Mouse (Mus musculus) layer of hippocampus, adult 9-10 months (tissue): Measurements from ENCODE around the gene 2300009A05Rik.

Source experiments
- DNase-seq: peaks from one replicate; pipeline ENCODE4 v3.0.0; 2022; ENCODE audit warnings: low spot score

Gene 2300009A05Rik

GRCm38 (mm10) chr9:63398611-63399462 lies at the start of gene 2300009A05Rik:
TSS of gene 2300009A05Rik (minus strand) at chr9:63399246.
- peak; percentile 75 for DNase-seq

DNA sequence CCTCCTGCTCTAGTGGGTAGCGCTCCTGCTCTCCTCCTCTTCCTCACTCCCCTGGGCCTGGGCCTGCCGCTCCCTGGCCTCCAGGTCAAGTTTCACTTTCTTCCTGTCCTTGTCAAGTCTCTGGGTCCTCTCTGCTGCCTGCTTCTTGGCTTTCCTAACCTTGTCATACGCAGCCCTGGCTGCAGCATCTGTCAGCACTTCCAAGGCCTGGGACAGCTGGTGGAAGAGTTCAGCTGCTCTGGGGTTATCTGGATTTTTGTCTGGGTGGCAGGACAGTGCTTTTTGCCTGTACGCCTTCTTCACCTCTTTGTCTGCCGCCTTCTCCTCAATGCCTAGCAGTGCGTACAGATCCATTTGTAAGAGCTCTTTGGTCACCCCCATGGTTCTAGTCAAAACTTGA lies 44.6 kb upstream of the 2300009A05Rik start:
- DNase-seq, result no peak

GRCm38 (mm10) chr9:63430652-63431051 lies 31.6 kb upstream of the 2300009A05Rik start:
- DNase-seq, result no peak

DNA sequence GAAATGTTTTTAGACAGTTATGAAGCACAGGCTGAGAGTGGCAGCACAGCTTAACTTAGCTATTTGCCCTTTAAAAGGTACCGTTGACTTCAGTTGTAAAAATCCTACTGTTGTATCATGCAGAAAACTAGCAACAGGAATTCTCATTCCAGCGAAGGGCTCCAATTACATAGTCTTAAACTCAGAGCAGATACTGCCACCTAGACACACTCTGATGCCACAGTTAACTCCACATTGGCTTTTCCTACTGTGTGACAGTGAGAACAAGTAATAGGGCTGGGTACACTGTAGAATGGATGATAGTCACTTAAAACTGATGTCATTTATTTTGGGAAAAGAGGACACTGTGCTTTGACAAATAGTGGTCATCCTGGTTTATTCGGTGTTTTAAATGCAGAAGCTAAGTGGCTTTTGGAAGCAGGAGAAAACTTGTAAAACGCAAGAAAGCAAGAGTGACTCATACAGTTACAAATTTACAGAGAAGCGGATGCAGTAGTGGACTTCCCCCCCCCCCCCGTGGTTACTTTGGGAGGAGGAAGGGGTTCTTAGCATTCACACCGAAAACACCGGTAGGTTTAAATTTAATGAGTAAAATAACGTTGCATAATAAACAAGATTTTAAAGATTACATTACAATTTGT lies 22.2 kb upstream of the 2300009A05Rik start:
- no peak for DNase-seq

- no peak for DNase-seq
Measured at GRCm38 (mm10) chr9:63420396-63420795, 21.4 kb upstream of the 2300009A05Rik start.

DNA sequence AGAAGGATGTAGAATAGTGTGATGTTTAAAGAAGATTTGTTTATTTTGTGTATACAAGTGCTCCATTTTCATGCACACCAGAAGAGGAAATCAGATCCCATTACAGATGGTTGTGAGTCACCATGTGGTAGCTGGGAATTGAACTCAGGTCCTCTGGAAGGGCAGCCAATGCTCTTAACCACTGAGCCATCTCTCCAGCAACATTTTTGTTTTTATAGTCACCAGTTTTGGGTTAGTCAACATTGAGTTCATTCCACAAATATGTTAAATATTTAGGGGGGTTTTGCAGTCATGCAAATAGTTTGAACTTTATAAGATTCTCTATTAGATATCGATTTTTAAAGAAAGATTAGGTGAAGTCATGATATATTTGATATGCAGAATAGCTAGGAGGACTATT lies 1.1 kb upstream of the 2300009A05Rik start:
- DNase-seq, result no peak

DNA sequence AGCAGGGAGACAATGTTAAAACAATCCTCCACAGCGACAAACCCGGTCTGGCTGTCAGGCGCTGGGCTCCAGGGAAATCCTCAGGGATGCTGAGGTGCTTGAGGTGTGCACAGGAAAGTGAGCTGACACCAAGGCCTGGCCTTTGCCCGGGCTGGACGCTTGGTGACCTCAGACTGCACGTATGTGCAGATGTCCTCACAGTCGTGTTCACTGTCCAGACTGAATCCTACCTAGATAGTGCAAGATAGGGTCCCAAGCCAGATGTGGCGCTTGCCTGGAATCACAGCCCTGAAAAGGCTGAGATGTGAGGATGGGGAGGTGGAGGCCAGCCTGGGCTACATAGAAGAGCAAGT lies 393 bp upstream of the 2300009A05Rik start:
- DNase-seq, result no peak

DNA sequence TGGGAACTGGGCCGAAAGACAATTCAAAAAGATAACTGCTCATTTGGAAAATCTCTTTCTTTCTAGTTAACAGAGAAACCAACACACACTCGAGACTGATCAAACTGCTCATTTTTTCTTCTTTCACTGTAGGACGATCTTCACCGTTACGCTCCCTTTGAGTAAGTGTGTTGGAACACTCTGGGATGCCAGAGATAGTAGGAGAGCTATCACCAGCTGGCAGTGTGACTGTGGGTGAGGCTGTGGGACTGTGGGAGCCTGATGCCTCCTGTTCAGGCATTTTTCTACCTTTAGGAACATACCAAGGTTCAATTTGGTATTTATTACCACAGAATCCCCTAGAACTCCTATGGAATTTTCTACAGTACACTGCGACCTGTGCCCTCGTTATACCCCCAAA lies 3.4 kb downstream of the 2300009A05Rik start:
- no peak for DNase-seq

DNA sequence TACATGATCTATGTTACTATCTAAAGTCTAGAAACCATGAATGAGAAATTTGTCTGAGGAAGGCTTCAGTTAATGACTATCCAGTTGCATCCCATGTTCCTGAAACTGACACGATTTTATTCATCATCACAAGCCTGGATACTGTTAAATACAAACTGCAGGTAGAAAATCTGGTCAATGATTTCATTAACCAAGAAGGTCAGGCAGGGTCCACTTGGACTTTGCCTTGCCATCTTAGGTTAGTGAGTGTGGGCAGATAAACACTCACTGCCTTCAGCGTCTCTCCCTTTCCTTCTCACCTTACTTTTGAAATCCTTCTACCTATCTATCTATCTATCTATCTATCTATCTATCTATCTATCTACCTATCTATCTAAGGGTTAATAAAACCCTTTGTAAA lies 7.7 kb downstream of the 2300009A05Rik start:
- DNase-seq, result no peak

DNA sequence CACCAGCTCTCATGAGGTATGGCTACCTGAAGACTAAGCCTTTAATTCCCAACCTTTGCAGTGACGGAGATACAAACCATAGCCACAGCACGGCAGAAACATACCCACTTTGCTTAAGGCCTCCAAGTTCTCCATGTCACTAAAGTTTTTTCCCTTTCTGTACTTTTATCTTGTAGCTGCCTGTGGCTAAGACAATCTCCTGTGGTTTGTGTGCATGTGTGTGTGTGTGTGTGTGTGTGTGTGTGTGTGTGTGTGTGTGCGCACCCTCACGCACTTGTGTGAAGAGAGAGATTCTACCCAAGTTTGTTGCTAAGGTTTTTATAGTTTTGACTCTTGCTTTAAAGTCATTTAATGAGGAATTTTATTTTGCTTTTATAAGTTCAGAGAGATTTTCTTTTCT lies 16.3 kb downstream of the 2300009A05Rik start:
- DNase-seq, result no peak

DNA sequence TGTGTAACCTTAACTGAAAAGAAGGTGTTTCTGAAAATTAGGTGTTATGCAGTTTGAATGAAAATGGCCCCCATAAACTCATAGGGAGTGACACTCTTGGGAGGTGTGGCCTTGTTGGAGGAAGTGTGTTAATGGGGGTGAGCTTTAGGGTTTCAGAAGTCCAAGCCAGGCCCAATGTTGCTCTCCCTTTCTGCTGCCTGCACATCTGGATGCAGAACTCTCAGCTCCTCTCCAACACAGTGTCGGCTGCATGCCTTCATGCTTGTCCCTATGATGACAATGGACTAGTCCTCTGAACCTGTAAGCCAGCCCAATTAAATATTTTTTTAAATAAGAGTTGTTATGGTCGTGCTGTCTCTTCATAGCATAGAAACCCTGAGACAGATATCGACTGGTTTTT lies 18.7 kb downstream of the 2300009A05Rik start:
- DNase-seq, result no peak

GRCm38 (mm10) chr9:63378174-63378573 lies 20.9 kb downstream of the 2300009A05Rik start:
- DNase-seq, result no peak

- DNase-seq, result peak; percentile 86
Measured at GRCm38 (mm10) chr9:63377270-63378142, 21.5 kb downstream of the 2300009A05Rik start, which contains the start of gene Map2k5. TSS of gene Map2k5 (minus strand) at chr9:63377902.

- DNase-seq, result no peak
Measured at GRCm38 (mm10) chr9:63373315-63373714, 25.7 kb downstream of the 2300009A05Rik start.

- no peak for DNase-seq
Measured at GRCm38 (mm10) chr9:63372541-63372940, 26.5 kb downstream of the 2300009A05Rik start.

- DNase-seq, result no peak
Measured at GRCm38 (mm10) chr9:63360410-63360809, 38.6 kb downstream of the 2300009A05Rik start.

DNA sequence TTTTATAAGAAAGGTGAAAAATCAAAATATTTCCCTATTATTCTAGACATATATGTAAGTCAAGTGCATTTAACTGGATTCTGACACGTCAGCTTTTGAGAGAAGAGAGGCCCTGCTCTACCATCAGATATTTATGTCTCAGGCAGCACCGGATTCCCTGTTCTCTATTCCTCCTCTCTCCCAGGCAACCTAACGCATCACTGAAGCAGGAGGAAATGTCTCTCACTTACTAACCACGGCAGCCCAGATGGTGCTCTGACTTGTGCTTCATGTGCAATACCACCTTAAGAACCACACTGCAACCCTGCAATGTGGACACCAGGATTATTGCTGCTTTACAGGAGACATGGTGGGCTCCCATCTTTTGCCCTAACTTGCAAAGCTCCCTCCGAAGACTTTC lies 40.0 kb downstream of the 2300009A05Rik start:
- DNase-seq, result no peak

DNA sequence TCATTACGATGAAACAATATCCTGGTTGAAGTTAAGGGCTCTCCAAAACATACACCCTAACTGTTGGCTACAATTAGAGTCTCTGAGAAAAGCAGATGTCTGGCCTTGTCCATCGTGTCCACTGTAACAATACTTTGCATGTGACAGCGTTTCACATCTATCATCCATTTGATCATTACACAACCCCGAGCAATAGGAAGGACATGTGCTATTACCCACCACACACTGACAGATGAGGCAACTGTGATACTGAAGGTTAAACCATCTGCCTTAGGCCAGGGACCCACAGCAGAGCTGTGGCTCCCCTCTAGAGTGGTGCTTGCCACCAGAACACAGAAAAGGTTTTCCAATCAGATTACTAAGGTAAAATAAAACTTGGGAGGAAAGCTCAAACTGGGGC lies 42.3 kb downstream of the 2300009A05Rik start:
- no peak for DNase-seq

GRCm38 (mm10) chr9:63356278-63356677 lies 42.8 kb downstream of the 2300009A05Rik start:
- no peak for DNase-seq

DNA sequence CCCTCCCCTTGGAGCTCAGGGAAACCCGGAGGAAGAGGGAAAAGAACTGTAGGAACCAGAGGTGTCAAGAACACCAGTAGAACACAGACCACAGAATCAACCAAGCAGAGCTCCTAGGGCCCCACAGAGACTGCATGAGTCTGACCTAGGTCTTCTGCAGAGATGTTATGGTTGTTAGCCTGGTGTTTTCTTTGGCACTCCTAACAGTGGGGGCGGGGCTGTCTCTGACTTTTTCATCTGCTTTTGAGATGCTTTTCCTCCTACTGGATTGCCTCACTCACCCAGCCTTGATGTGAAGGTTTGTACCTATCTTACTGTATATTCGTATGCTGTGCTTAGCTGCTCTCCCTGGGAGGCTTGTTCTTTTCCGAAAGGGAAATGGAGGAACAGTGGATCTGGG lies 44.9 kb downstream of the 2300009A05Rik start:
- DNase-seq, result no peak

DNA sequence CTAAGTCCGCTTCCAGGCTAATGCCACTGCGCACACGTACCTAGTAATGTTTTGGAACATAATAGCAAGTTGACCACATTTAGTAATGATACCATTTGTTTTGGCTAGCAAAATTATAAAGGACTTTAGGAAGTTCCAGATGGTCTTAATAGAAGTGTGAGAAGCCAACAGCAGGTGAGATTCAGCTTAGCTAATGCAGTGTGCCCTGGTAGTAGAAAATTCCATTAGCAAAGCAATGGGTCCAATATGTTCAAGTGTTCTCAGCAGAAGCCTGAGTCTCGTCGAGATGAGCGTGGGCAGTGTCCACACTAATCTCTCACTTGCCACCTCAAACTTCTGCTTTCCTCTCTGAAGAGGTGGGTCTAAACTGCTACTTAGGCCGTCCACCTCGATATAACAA lies 49.0 kb downstream of the 2300009A05Rik start:
- DNase-seq, result no peak

DNA sequence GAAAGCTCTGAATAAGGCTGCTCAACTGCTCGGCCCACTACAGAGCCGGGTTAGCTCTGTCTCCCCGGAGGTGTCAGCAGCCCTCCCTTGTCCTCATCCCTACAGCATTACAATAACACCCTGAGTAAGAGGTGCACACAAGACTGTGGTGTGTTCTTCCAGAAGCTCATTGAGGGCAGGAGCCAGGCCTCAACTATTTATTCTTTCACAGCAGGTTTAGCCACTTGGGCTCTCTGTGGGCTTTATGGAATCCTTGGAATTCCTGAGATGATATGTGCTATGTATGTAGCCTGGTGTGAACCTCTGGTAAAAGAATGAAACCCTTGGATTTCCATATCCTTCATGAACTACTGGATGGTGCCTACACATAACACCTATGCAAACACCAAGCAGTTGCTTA lies 49.8 kb downstream of the 2300009A05Rik start:
- DNase-seq, result no peak

- no peak for DNase-seq
Measured at GRCm38 (mm10) chr9:63348146-63348545, 50.9 kb downstream of the 2300009A05Rik start.
